Mouse (Mus musculus) lung, adult 2 months (tissue): ENCODE data around the gene Fry.
"Not testable (repeated sequence)": the region's sequence is repeated elsewhere in the genome, so short reads cannot be mapped to it uniquely, and the experiment has no call there.

Experiments used
- CTCF ChIP-seq: fragments of 200-500 bp; IDR thresholded peaks from 2 replicates; pipeline ENCODE4 v1.5.1; 2011; ENCODE audit warnings: mild to moderate bottlenecking, low read length, control low read depth; ENCODE audit not compliant: insufficient read depth
- POLR2A ChIP-seq: fragments of 200-500 bp; IDR thresholded peaks from 2 replicates; pipeline ENCODE4 v1.6.1; 2011; ENCODE audit warnings: low read depth, mild to moderate bottlenecking, control low read depth, low read length, borderline replicate concordance; ENCODE audit errors: extremely low read depth

DNA sequence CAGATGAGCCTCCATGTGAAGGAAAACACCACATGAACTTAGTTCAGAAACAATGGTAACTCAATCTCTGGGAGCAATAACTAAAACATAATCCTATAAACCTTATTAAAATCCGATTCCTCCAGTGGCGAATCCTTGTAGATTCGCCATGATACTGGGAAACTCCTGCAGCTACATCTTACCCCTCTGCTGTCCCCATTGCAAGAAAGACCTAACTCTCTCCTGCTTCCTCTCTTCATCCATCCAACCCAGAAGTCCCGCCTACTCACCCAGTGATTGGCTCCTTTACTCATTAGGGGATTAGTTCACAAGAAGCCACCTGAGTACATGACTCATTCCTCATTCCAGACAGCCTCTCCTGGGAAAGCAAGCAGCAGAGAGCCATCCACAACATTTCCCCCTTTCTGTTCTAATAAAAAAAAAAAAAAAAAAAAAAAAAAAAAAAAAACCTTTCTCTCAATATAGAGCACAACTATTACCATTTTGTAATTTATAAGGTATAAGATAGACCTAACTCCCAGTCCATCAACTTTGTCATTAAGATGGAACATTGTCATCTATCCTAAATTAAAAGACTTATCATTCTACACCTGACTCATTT is 373.2 kb downstream of the Fry start:
- not testable (repeated sequence) for TF ChIP-seq CTCF, POLR2A
